Mouse (Mus musculus): ENCODE results near the gene Rora.

DNA sequence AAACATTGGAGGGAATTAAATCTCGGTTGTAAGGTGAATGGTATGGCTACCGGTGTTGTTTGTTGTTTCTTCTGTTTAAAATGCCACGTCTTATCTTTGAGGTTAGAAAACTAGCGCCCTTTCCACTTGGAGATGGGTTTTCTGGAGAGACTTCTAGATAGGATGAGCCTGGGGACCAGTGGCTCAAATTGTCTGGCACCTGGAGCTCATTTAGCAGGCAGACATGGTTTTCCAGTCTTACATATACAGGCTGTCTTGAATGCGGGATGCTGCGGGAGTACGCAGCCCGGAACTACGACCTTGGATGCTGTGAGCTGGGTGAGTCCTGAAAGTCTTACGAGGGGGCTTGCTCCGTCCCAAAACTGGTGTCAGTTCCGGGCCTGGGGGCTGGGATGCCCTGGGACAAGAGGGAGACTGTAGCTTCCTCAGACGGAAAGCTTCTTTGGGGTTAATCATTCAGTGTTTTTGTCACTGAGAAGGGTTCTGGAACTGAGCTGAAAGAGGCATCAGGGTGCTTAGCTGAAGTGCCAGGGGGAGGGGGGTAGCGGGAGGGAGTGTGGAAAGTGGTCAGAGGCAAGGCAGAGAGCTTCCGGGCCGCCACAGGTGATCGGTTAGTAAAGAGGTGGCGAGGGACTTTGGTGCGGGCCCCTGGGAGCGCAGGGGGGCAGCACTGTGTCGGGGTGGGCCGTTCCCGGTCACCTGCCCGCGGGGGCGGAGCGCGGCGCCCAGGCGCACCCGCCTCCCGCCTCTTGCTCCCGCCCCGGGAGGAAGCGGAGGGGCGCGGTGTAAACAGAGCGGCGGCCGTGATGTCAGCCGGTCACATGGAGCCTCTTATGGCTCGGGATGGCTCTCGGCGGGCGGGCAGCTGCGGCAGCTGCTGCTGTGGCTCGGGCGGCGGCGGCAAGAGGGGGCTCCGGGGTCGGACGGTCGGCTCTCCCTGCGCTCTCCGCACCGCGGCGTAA is 635.8 kb downstream of the Rora start:
- TF ChIP-seq CTCF (IDR thresholded peaks at IDR 0.05; ENCODE audit: control insufficient read depth, insufficient read depth, low read length) (no peak), POLR2A (IDR thresholded peaks at IDR 0.05; ENCODE audit: borderline replicate concordance, control insufficient read depth, low read depth, low read length) (0 out of 2 replicates have a peak, but pooled peaks have one; percentile 6)
